ENCODE assay signal across 8 mouse cellular contexts in genomic region chr7:75806711-75807110, GRCm38 (mm10). TPM values are rescaled to one million over a fixed set of nuclear protein-coding genes. Genes with fewer than 3 reads are reported as not detected.
A peak's percentile ranks its signal among the peaks of the same experiment; 100 is the strongest.
DNase-seq lines count a peak whose midpoint lies in the region; ATAC-seq and TF ChIP-seq lines count a peak whose summit lies in the region.

No protein-coding gene starts in this region.

- intact Hi-C loops in left cerebral cortex, postnatal 25 days (cut with DNase I) = no loop called here

- ATAC-seq in midbrain, embryonic 14.5 days (ENCODE audit: low FRiP score, low TSS enrichment) = no peak
- no peak for ATAC-seq in midbrain, embryonic 16.5 days
- no peak for ATAC-seq in hindbrain, postnatal 0 days
- ATAC-seq in liver, embryonic 11.5 days (replicated peaks; ENCODE audit: low FRiP score) = no peak

- H3K27ac ChIP-seq in midbrain, embryonic 14.5 days (replicated peaks; ENCODE audit: low read depth, low read length) = no peak overlapping the region
- H3K27ac ChIP-seq in midbrain, embryonic 16.5 days (ENCODE audit: low read length) = no peak overlapping the region
- peak overlapping the region; percentile 22; the same call in 1 of the 2 replicates for H3K27ac ChIP-seq in hindbrain, postnatal 0 days
- no peak overlapping the region for H3K27ac ChIP-seq in liver, embryonic 11.5 days (ENCODE audit: low read depth, low read length)

- 47% methylated on average over 4 of the region's 4 CpGs for WGBS in midbrain, embryonic 14.5 days
- 59% methylated on average over 4 of the region's 4 CpGs for WGBS in midbrain, embryonic 16.5 days
- 35% methylated on average over 4 of the region's 4 CpGs for WGBS in hindbrain, postnatal 0 days
- WGBS in liver, embryonic 11.5 days = 34% methylated on average over 4 of the region's 4 CpGs

- no peak for TF ChIP-seq CTCF in hindbrain, postnatal 0 days (IDR thresholded peaks at IDR 0.05; ENCODE audit: low read depth)

- H3K4me1 ChIP-seq in midbrain, embryonic 14.5 days (ENCODE audit: control insufficient read depth, insufficient read depth, low read length) = no peaks in the 10 kb centered on the region
- H3K4me1 ChIP-seq in midbrain, embryonic 16.5 days (ENCODE audit: control insufficient read depth, insufficient read depth, low read length) = no peaks in the 10 kb centered on the region
- H3K4me1 ChIP-seq in hindbrain, postnatal 0 days (ENCODE audit: insufficient read depth, low read length) = peaks cover 4% of the 10 kb centered on the region; the same call in 1 of the 2 replicates
- H3K4me1 ChIP-seq in liver, embryonic 11.5 days (replicated peaks; ENCODE audit: control insufficient read depth, insufficient read depth, low read length) = peaks cover 16% of the 10 kb centered on the region

- no peak overlapping the region for H3K9ac ChIP-seq in midbrain, embryonic 14.5 days (replicated peaks; ENCODE audit: low read length)
- H3K9ac ChIP-seq in midbrain, embryonic 16.5 days (ENCODE audit: low read depth, low read length) = no peak overlapping the region
- H3K9ac ChIP-seq in hindbrain, postnatal 0 days (replicated peaks; ENCODE audit: low read length) = no peak overlapping the region
- H3K9ac ChIP-seq in liver, embryonic 11.5 days (ENCODE audit: low read depth, low read length) = no peak overlapping the region

- H3K36me3 ChIP-seq in midbrain, embryonic 14.5 days (ENCODE audit: control insufficient read depth, insufficient read depth, low read length) = no peaks in the 10 kb centered on the region
- no peaks in the 10 kb centered on the region for H3K36me3 ChIP-seq in midbrain, embryonic 16.5 days (ENCODE audit: control insufficient read depth, insufficient read depth, low read length)
- no peaks in the 10 kb centered on the region for H3K36me3 ChIP-seq in hindbrain, postnatal 0 days (ENCODE audit: insufficient read depth, low read length)
- no peaks in the 10 kb centered on the region for H3K36me3 ChIP-seq in liver, embryonic 11.5 days (ENCODE audit: control insufficient read depth, insufficient read depth, low read length)

- peak; percentile 56 for DNase-seq in midbrain, embryonic 14.5 days
- peak; percentile 46 for DNase-seq in gastrocnemius, adult 18-20 months (ENCODE audit: low spot score)
- DNase-seq in hindbrain, postnatal 0 days (ENCODE audit: low spot score) = peak; percentile 70
- DNase-seq in lung, postnatal 36 days = peak; percentile 86
- DNase-seq in left cerebral cortex, postnatal 25 days (ENCODE audit: low spot score in 2 of 2) = no peak
- no peak for DNase-seq in retina, postnatal 1 day
- DNase-seq in liver, embryonic 11.5 days (ENCODE audit: low spot score) = no peak

- H3K4me3 ChIP-seq in midbrain, embryonic 14.5 days (replicated peaks; ENCODE audit: low read depth, low read length) = no peak overlapping the region
- H3K4me3 ChIP-seq in midbrain, embryonic 16.5 days (ENCODE audit: low read depth, low read length) = no peak overlapping the region
- no peak overlapping the region for H3K4me3 ChIP-seq in hindbrain, postnatal 0 days (ENCODE audit: low read length)
- no peak overlapping the region for H3K4me3 ChIP-seq in liver, embryonic 11.5 days (ENCODE audit: low read depth, low read length)

- no peak overlapping the region for H3K4me2 ChIP-seq in midbrain, embryonic 14.5 days (ENCODE audit: low read length)
- no peak overlapping the region for H3K4me2 ChIP-seq in midbrain, embryonic 16.5 days (ENCODE audit: low read length)
- H3K4me2 ChIP-seq in hindbrain, postnatal 0 days (ENCODE audit: low read depth, low read length) = no peak overlapping the region
- H3K4me2 ChIP-seq in liver, embryonic 11.5 days = no peak overlapping the region

- no peaks in the 10 kb centered on the region for H3K27me3 ChIP-seq in midbrain, embryonic 14.5 days (ENCODE audit: control insufficient read depth, insufficient read depth, low read length)
- H3K27me3 ChIP-seq in midbrain, embryonic 16.5 days (ENCODE audit: control insufficient read depth, insufficient read depth, low read depth, low read length) = no peaks in the 10 kb centered on the region
- no peaks in the 10 kb centered on the region for H3K27me3 ChIP-seq in hindbrain, postnatal 0 days (ENCODE audit: insufficient read depth, low read length)
- no peaks in the 10 kb centered on the region for H3K27me3 ChIP-seq in liver, embryonic 11.5 days (replicated peaks; ENCODE audit: control insufficient read depth, insufficient read depth, low read length)

- H3K9me3 ChIP-seq in midbrain, embryonic 14.5 days (ENCODE audit: control insufficient read depth, low read length) = no peaks in the 10 kb centered on the region
- no peaks in the 10 kb centered on the region for H3K9me3 ChIP-seq in midbrain, embryonic 16.5 days (replicated peaks; ENCODE audit: control insufficient read depth, low read length, poor library complexity, severe bottlenecking)
- H3K9me3 ChIP-seq in hindbrain, postnatal 0 days (ENCODE audit: low read length) = no peaks in the 10 kb centered on the region
- H3K9me3 ChIP-seq in liver, embryonic 11.5 days (ENCODE audit: control insufficient read depth, low read length) = no peaks in the 10 kb centered on the region

RNA-seq across cellular contexts. Expression of gene Klhl25, which starts 41.4 kb away (rescaled TPM):
- 23.4 and 25.0 TPM in 2 replicates for polyA plus RNA-seq in midbrain, embryonic 14.5 days (2014; fragmentation: Nextera tagmentation; extraction: Ambion mirVana)
- polyA plus RNA-seq in midbrain, embryonic 16.5 days (2015; fragmentation: Nextera tagmentation; extraction: Ambion mirVana) = 25.2 and 27.1 TPM in 2 replicates
- 1 to 10 TPM; 2.6 to 3.2 TPM for total RNA-seq in gastrocnemius, adult 18-20 months (2021)
- total RNA-seq in hindbrain, postnatal 0 days (2014; rRNA removed) = 41.9 and 47.8 TPM in 2 replicates
- 14.4 and 15.7 TPM in 2 replicates for polyA plus RNA-seq in hindbrain, postnatal 0 days (2015; fragmentation: Nextera tagmentation; extraction: Ambion mirVana)
- 10 to 100 TPM in 1 of 2 experiments, 1 to 10 TPM in 1; 7.5 to 10.4 TPM for total RNA-seq in left cerebral cortex, postnatal 25 days (2021)
- polyA plus RNA-seq in liver, embryonic 11.5 days (2014; fragmentation: Nextera tagmentation; extraction: Ambion mirVana) = 11.6 and 12.9 TPM in 2 replicates

Comparison
In these comparisons a context has a peak if more than half of its experiments do, and no peak if none do; other contexts are left out.
1. DNase-seq: peak in midbrain, embryonic 14.5 days (single experiment), gastrocnemius, adult 18-20 months (single experiment), hindbrain, postnatal 0 days (single experiment) and lung, postnatal 36 days (single experiment); none in left cerebral cortex, postnatal 25 days (0 of 2), retina, postnatal 1 day (single experiment) and liver, embryonic 11.5 days (single experiment).